Mouse (Mus musculus): ENCODE results near the gene Gm2431. TPM values are rescaled to one million over a fixed set of nuclear protein-coding genes. Genes with fewer than 3 reads are reported as not detected.
"Not testable (repeated sequence)": the region's sequence is repeated elsewhere in the genome, so short reads cannot be mapped to it uniquely, and the experiment has no call there.

The Gm2431 gene
- polyA plus RNA-seq (2015; fragmentation: Nextera tagmentation; extraction: Ambion mirVana): not detected in 2 replicates

DNA sequence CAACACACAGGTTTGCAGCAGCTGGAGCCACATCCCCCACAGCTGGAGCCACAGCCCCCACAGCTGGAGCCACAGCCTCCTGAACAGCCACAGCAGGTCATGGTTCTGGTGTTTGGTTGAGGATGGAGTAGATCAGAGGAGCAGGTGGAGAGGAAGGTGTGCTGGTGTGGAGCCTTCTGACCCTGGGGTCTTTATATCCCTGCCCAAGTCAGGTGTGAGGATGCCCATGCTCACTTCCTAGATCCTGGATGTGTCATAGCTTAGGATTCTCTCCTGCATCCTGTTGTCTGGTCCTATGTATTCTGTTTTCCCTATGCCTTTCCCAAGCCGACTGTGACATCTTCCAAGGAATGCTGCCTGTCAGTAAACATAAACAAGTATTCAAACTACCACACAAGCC, at the start of gene Gm2431:
Gm2431 (minus strand) TSS at position 101 of the 400 bp plus-strand sequence.
- WGBS: 42% methylated on average over 1 of the region's 1 CpGs
- H3K9ac ChIP-seq; H3K4me3 ChIP-seq; H3K9me3 ChIP-seq; H3K4me1 ChIP-seq; H3K36me3 ChIP-seq; ATAC-seq (ENCODE audit: insufficient number of reproducible peaks, low FRiP score, low TSS enrichment, low read depth); H3K27ac ChIP-seq; H3K4me2 ChIP-seq; H3K27me3 ChIP-seq: not testable (repeated sequence)

- not testable (repeated sequence) for H3K27ac ChIP-seq; H3K4me2 ChIP-seq; H3K36me3 ChIP-seq; H3K9ac ChIP-seq; H3K4me3 ChIP-seq; ATAC-seq (ENCODE audit: insufficient number of reproducible peaks, low FRiP score, low TSS enrichment, low read depth); H3K9me3 ChIP-seq; H3K27me3 ChIP-seq; H3K4me1 ChIP-seq
- 79% methylated on average over 1 of the region's 1 CpGs for WGBS
These were observed 45.8 kb upstream of the Gm2431 start for GRCm38 (mm10) chr7:142303929-142304328.

GRCm38 (mm10) chr7:142303249-142303648, 45.1 kb upstream of the Gm2431 start, which contains the start of gene Krtap5-4:
Gene Krtap5-4, plus strand, starts transcription at chr7:142303549.
- no peaks in the 10 kb centered on the region for H3K4me1 ChIP-seq
- H3K4me2 ChIP-seq: no peak within 1 kb of the TSS
- 47% methylated on average over 3 of the region's 3 CpGs for WGBS
- no peaks in the 10 kb centered on the region for H3K9me3 ChIP-seq
- no peak within 1 kb of the TSS for H3K9ac ChIP-seq
- ATAC-seq (ENCODE audit: insufficient number of reproducible peaks, low FRiP score, low TSS enrichment, low read depth): no peak
- H3K36me3 ChIP-seq: no peaks in the 10 kb centered on the region
- peaks cover 2% of the 10 kb centered on the region; the same call in 1 of the 2 replicates for H3K27me3 ChIP-seq
- no peak within 1 kb of the TSS for H3K4me3 ChIP-seq
- H3K27ac ChIP-seq: no peak within 1 kb of the TSS

DNA sequence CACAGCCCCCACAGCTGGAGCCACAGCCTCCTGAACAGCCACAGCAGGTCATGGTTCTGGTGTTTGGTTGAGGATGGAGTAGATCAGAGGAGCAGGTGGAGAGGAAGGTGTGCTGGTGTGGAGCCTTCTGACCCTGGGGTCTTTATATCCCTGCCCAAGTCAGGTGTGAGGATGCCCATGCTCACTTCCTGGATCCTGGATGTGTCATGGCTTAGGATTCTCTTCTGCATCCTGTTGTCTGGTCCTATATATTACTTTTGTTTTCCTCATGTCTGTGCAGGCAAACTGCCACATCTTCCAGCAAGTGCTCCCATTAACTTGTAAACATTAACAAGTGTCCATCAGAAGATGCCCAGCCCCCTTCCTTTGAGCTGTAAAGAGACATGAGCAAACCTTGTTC, 38.9 kb upstream of the Gm2431 start, which contains the start of gene Krtap5-1:
Krtap5-1 (minus strand) TSS at position 101 of the 400 bp plus-strand sequence.
- ATAC-seq (ENCODE audit: insufficient number of reproducible peaks, low FRiP score, low TSS enrichment, low read depth): not testable (repeated sequence)

DNA sequence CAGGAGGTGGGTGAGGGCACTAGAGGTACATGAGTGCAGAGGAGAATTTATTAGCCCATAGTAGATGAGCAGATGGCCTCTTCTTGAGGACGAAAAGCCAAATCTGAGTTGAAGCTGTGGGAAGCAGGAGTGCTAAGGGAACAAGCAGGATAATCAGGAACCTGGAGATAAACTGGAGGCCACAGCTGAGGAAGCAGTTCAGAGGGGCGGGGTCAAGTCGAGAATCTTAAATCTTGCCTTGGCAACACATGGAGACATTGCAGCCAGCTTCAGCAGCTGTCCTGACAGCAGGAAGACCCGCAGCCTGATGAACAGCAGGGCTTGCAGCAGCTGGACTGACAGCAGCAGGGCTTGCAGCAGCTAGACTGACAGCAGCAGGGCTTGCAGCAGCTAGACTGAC, 38.0 kb upstream of the Gm2431 start:
- H3K9me3 ChIP-seq; H3K4me2 ChIP-seq; H3K36me3 ChIP-seq; H3K4me1 ChIP-seq; H3K9ac ChIP-seq; ATAC-seq (ENCODE audit: insufficient number of reproducible peaks, low FRiP score, low TSS enrichment, low read depth); H3K27ac ChIP-seq; H3K27me3 ChIP-seq; H3K4me3 ChIP-seq: not testable (repeated sequence)
- 18% methylated on average over 4 of the region's 4 CpGs for WGBS

More for the DNA sequence above, 38.9 kb upstream of the Gm2431 start, which contains the start of gene Krtap5-1:
- H3K4me2 ChIP-seq, H3K9ac ChIP-seq, H3K27ac ChIP-seq, H3K27me3 ChIP-seq, H3K4me1 ChIP-seq, H3K36me3 ChIP-seq, H3K4me3 ChIP-seq, H3K9me3 ChIP-seq: not testable (repeated sequence)

- ATAC-seq (ENCODE audit: insufficient number of reproducible peaks, low FRiP score, low TSS enrichment, low read depth): no peak
- Histone ChIP-seq H3K27me3 (no peaks in the 10 kb centered on the region; the same call in 1 of the 2 replicates), H3K4me1 (no peaks in the 10 kb centered on the region), H3K9ac (no peak overlapping the region), H3K4me3 (no peak overlapping the region), H3K27ac (no peak overlapping the region), H3K4me2 (no peak overlapping the region), H3K36me3 (no peaks in the 10 kb centered on the region), H3K9me3 (no peaks in the 10 kb centered on the region)
These were observed 37.3 kb upstream of the Gm2431 start for GRCm38 (mm10) chr7:142295418-142295817.

GRCm38 (mm10) chr7:142293851-142294250, 35.7 kb upstream of the Gm2431 start:
- not testable (repeated sequence) for H3K4me2 ChIP-seq; H3K9ac ChIP-seq; H3K4me3 ChIP-seq; H3K27ac ChIP-seq; H3K27me3 ChIP-seq; H3K4me1 ChIP-seq; ATAC-seq (ENCODE audit: insufficient number of reproducible peaks, low FRiP score, low TSS enrichment, low read depth); H3K36me3 ChIP-seq; H3K9me3 ChIP-seq
- WGBS: 0% methylated on average over 2 of the region's 2 CpGs

DNA sequence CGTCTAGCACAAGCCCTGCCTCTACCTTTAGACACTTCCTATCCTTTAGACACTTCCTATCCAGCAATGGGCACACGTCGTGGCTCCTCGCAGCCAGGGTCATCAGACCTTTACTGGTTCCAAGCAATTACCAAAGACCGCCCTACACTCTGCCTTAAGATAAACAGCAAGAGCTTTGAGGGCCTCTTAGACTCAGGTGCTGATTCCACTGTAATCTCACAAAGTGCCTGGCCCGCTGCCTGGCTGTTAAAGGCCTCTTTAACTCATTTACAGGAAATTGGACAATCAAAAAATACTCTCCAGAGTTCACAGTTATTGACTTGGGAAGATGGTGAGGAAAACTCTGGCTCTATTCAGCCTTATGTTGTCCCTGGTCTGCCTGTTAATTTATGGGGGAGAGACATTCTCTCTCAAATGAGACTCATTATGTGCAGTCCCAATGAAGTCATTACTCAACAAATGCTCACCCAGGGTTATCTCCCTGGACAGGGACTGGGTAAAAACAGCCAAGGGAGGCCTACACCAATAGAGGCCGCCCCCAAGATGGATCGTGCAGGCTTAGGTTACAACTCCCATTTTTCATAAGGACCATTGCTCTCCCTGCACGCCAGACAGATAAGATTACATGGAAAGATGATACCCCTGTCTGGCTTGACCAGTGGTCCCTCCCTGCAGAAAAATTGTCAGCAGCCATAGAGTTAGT, 27.9 kb upstream of the Gm2431 start:
- not testable (repeated sequence) for H3K27me3 ChIP-seq; H3K9me3 ChIP-seq; H3K9ac ChIP-seq; H3K27ac ChIP-seq; ATAC-seq (ENCODE audit: insufficient number of reproducible peaks, low FRiP score, low TSS enrichment, low read depth); H3K36me3 ChIP-seq; H3K4me3 ChIP-seq; H3K4me2 ChIP-seq
- H3K4me1 ChIP-seq: peaks cover 14% of the 10 kb centered on the region
- 43% methylated on average over 9 of the region's 9 CpGs for WGBS

- Histone ChIP-seq H3K9me3 (no peaks in the 10 kb centered on the region), H3K36me3 (no peaks in the 10 kb centered on the region), H3K9ac (0 out of 2 replicates have a peak overlapping the region, but pooled peaks have one; percentile 58), H3K4me3 (peak overlapping the region; percentile 54), H3K27me3 (no peaks in the 10 kb centered on the region; the same call in 1 of the 2 replicates), H3K27ac (peak overlapping the region; percentile 94), H3K4me2 (peak overlapping the region; percentile 72), H3K4me1 (peaks cover 14% of the 10 kb centered on the region)
- no peak for ATAC-seq (ENCODE audit: insufficient number of reproducible peaks, low FRiP score, low TSS enrichment, low read depth)
- WGBS: 13% methylated on average over 23 of the region's 23 CpGs
These were observed 27.1 kb upstream of the Gm2431 start for GRCm38 (mm10) chr7:142285130-142285835.

- no peaks in the 10 kb centered on the region for H3K36me3 ChIP-seq
- WGBS: 0% methylated on average over 19 of the region's 19 CpGs
- peak overlapping the region; percentile 58 for H3K9ac ChIP-seq
- peak overlapping the region; percentile 72 for H3K4me2 ChIP-seq
- no peaks in the 10 kb centered on the region; the same call in 1 of the 2 replicates for H3K27me3 ChIP-seq
- peak overlapping the region; percentile 94 for H3K27ac ChIP-seq
- ATAC-seq (ENCODE audit: insufficient number of reproducible peaks, low FRiP score, low TSS enrichment, low read depth): peak; percentile 81; the same call in 1 of the 2 replicates
- no peaks in the 10 kb centered on the region for H3K9me3 ChIP-seq
- peak overlapping the region; percentile 54 for H3K4me3 ChIP-seq
- H3K4me1 ChIP-seq: peaks cover 14% of the 10 kb centered on the region
These were observed 26.5 kb upstream of the Gm2431 start for GRCm38 (mm10) chr7:142284615-142285080.

DNA sequence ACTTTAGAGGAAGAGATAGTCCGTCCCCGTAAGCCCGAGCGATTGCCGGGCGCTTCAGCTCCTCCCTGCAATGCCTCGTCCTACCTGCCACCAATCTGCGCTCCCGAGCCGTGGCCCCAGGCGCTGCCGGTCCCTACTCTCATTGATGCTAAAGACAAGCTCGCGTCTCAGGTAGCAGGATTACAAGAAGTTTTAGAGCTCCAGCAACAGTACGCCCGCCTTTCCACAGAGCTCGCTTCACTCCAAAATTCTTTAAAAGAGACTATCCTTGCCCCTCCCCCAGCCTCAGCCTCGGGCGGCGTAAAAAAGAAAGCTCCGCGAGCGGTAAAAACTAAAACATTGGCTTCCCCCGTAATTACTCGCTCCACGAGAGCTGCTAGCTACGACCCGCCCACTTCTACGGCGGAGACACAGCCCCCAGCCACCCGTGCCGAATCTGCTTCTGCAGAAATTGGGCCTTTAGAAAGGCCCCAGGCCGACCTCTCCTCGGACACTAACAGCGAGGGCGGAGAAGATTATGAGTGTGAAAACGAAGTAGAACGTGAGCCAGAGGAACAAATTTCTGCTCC, 26.0 kb upstream of the Gm2431 start:
- Histone ChIP-seq H3K4me1 (peaks cover 14% of the 10 kb centered on the region), H3K27ac (peak overlapping the region; percentile 94), H3K9me3 (no peaks in the 10 kb centered on the region), H3K36me3 (no peaks in the 10 kb centered on the region), H3K4me3 (peak overlapping the region; percentile 54), H3K27me3 (no peaks in the 10 kb centered on the region; the same call in 1 of the 2 replicates), H3K9ac (peak overlapping the region; percentile 58), H3K4me2 (peak overlapping the region; percentile 72)
- WGBS: under 1% methylated on average over 38 of the region's 38 CpGs
- 0 out of 2 replicates have a peak, but pooled peaks have one; percentile 67 for ATAC-seq (ENCODE audit: insufficient number of reproducible peaks, low FRiP score, low TSS enrichment, low read depth)

DNA sequence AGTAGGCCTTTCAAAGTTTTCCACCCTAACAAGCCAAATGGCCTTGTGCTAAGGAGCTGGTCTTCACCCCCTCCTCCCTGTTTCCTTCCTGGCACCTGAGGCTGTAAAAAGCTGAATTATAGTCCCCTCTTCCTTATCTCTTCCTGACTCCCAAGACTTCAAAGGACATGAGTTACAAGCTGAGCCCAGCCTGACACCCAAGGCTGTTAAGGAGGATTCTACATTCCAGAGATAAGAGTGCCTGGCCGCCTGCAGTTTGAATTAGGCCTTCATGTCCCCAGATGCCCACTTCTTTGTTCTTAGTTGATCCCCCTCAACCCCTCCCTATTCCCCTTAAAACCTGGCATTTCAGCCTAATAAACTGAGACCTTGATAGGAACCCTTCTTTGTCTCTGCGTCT, 24.7 kb upstream of the Gm2431 start:
- 30% methylated on average over 2 of the region's 2 CpGs for WGBS
- not testable (repeated sequence) for H3K27ac ChIP-seq; H3K4me3 ChIP-seq; H3K9me3 ChIP-seq; H3K36me3 ChIP-seq; H3K4me2 ChIP-seq; H3K9ac ChIP-seq; H3K27me3 ChIP-seq; ATAC-seq (ENCODE audit: insufficient number of reproducible peaks, low FRiP score, low TSS enrichment, low read depth)
- peaks cover 14% of the 10 kb centered on the region for H3K4me1 ChIP-seq
